Mouse (Mus musculus): Measurements from ENCODE around the gene Akap2. TPM values are rescaled to one million over a fixed set of nuclear protein-coding genes. Genes with fewer than 3 reads are reported as not detected.

Akap2 gene
- polyA plus RNA-seq, 2 experiments, result 0.76 to 1.5 TPM

DNA sequence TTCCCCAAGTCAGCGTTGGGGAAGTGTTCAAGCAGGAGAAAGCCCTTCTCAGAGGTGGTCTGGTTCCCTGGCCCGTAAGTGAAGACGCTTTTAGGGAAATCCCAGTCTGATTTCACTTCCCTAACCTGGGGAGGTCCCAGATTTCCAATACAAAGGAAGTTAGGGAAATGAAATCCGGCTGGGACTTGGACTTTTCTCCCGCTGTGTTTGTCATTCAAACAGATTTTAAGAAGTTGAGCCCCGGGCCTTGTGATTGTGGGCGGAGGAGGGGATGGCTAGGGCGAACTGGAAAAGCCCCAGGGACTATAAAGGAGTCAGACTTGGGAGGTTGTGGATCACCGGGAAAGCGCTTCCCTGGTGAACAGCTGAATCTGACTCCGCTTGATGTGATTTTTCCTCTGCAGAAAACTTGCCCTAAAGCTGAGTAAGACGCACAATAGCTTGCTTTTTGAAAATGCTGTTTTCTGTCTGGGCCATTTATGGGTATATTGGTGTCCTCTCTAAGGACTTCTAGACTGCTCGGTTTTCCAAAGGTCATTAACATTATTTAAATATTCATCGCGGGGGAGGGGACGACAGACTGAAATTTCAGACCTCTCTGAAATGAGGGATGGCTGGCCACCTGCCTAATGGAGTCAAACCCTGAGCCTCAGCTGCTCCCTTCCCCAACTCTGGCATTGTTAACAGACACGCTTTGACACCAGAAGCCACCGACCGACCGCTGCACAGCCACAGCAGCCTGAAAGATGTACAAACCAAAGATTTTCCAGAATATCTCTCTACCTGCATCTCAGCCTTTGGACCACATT is 63.6 kb downstream of the Akap2 start:
- WGBS (ENCODE audit: insufficient replicate concordance), result 12% methylated on average over 20 of the region's 20 CpGs
- TF ChIP-seq EP300 (IDR thresholded peaks at IDR 0.05; ENCODE audit: low read depth) (no peak), CTCF (IDR thresholded peaks at IDR 0.05; ENCODE audit: low read depth) (no peak)
- H3K36me3 ChIP-seq (replicated peaks; ENCODE audit: control insufficient read depth, insufficient read depth, low read depth), result no peaks in the 10 kb centered on the region
- no peak overlapping the region for H3K4me3 ChIP-seq (ENCODE audit: insufficient read depth in 1 of 2, low read depth in 2 of 2, low read length in 2 of 2)
- H3K9me3 ChIP-seq (ENCODE audit: control insufficient read depth, low read length), result no peaks in the 10 kb centered on the region
- H3K27me3 ChIP-seq (ENCODE audit: control insufficient read depth, insufficient read depth, low read length), result peaks cover 33% of the 10 kb centered on the region
- ATAC-seq (ENCODE audit: insufficient read depth) (no peak), DNase-seq (ENCODE audit: low read depth in 3 of 3, low spot score in 3 of 3) (no peak)
- no peaks in the 10 kb centered on the region for H3K4me1 ChIP-seq (replicated peaks; ENCODE audit: control insufficient read depth in 2 of 2, insufficient read depth in 2 of 2, low read length in 1 of 2)
- H3K9ac ChIP-seq (replicated peaks), result no peak overlapping the region
- H3K27ac ChIP-seq, result no peak overlapping the region
- no peak overlapping the region for H3K4me2 ChIP-seq (ENCODE audit: low read depth)

DNA sequence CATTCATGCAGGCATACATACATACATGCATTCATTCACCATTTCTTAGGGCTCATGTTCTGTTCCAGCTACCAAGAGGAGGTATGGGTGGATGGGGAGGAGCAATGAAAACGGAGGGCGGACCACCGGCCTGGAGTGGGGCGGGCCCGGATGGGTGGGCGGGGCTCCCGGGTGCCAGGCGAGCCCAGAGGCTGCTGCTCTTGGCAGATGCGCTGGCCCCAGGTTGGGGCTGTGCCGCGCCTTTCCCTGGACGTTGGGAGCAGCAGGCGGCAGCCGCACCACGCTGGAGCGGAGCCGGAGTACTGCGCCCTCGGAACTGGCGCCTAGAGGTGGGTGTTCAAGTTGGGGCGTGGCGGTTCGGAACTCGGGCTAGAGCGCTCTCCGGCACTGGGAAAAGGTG is 64.5 kb downstream of the Akap2 start:
- DNase-seq (ENCODE audit: low read depth in 3 of 3, low spot score in 3 of 3) (peak in 2 of 3 experiments; percentile 24 to 31), ATAC-seq (ENCODE audit: insufficient read depth) (peak; percentile 82)
- no peaks in the 10 kb centered on the region for H3K36me3 ChIP-seq (replicated peaks; ENCODE audit: control insufficient read depth, insufficient read depth, low read depth)
- TF ChIP-seq CTCF (IDR thresholded peaks at IDR 0.05; ENCODE audit: low read depth), result peak; percentile 33; the same call in 1 of the 2 replicates
- no peak for TF ChIP-seq EP300 (IDR thresholded peaks at IDR 0.05; ENCODE audit: low read depth)
- no peaks in the 10 kb centered on the region for H3K9me3 ChIP-seq (ENCODE audit: control insufficient read depth, low read length)
- under 1% methylated on average over 26 of the region's 26 CpGs for WGBS (ENCODE audit: insufficient replicate concordance)
- peak overlapping the region; percentile 29 to 46 for H3K4me3 ChIP-seq (ENCODE audit: insufficient read depth in 1 of 2, low read depth in 2 of 2, low read length in 2 of 2)
- H3K4me1 ChIP-seq (replicated peaks; ENCODE audit: control insufficient read depth in 2 of 2, insufficient read depth in 2 of 2, low read length in 1 of 2), result no peaks in the 10 kb centered on the region
- peaks cover 33% of the 10 kb centered on the region for H3K27me3 ChIP-seq (ENCODE audit: control insufficient read depth, insufficient read depth, low read length)
- no peak overlapping the region for H3K27ac ChIP-seq
- H3K4me2 ChIP-seq (ENCODE audit: low read depth), result peak overlapping the region; percentile 67
- H3K9ac ChIP-seq (replicated peaks), result no peak overlapping the region

DNA sequence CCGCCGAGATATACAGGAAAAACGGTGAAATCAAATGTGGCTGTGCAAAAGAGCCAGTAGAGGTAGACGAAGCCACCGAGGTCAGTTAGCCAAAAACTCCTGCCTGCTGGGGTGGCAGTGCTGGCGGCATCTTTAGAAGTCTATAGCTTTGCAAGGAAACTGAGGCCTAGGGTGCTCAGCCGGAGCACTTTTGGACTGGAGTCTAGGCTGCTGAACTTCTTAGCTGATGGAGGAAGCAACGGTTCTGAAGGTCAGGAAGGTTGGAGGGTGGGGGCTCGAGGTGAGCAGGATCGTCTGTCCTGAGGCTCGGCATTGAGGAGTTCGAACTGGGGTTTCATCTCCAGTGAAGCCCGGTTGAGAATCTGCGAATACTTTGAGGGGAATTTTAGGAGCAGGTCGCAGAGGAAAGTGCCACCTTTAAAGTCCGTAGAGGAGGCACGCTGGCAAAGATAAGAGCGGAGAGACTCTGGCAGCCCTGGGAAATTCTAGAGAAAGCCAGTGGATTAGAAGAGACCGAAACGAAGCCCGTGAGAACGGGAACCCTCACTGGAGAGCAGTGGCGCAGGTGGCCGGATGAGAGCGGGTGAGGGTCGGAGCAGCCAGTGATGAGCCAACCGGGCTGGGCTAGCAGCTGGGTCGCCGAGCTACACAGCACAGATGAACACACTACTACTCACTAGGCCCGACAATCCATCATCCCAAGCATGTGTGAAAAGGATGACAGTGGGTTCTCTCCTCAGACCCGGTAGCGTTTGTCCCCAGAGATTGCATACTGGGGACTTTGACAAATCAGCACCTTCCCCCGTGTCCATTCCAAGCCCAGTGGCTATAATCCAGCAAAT is 65.3 kb downstream of the Akap2 start:
- TF ChIP-seq EP300 (IDR thresholded peaks at IDR 0.05; ENCODE audit: low read depth) (no peak), CTCF (IDR thresholded peaks at IDR 0.05; ENCODE audit: low read depth) (no peak)
- Histone ChIP-seq H3K27me3 (ENCODE audit: control insufficient read depth, insufficient read depth, low read length) (peaks cover 33% of the 10 kb centered on the region), H3K9ac (replicated peaks) (no peak overlapping the region), H3K4me1 (replicated peaks; ENCODE audit: control insufficient read depth in 2 of 2, insufficient read depth in 2 of 2, low read length in 1 of 2) (no peaks in the 10 kb centered on the region), H3K36me3 (replicated peaks; ENCODE audit: control insufficient read depth, insufficient read depth, low read depth) (no peaks in the 10 kb centered on the region), H3K9me3 (ENCODE audit: control insufficient read depth, low read length) (no peaks in the 10 kb centered on the region), H3K4me3 (ENCODE audit: insufficient read depth in 1 of 2, low read depth in 2 of 2, low read length in 2 of 2) (peak overlapping the region; percentile 4 to 46; a peak in 3 of 4 replicates), H3K27ac (no peak overlapping the region), H3K4me2 (ENCODE audit: low read depth) (peak overlapping the region; percentile 67)
- no peak for ATAC-seq (ENCODE audit: insufficient read depth)
- DNase-seq (ENCODE audit: low read depth in 3 of 3, low spot score in 3 of 3), result no peak
- 5% methylated on average over 33 of the region's 33 CpGs for WGBS (ENCODE audit: insufficient replicate concordance)

DNA sequence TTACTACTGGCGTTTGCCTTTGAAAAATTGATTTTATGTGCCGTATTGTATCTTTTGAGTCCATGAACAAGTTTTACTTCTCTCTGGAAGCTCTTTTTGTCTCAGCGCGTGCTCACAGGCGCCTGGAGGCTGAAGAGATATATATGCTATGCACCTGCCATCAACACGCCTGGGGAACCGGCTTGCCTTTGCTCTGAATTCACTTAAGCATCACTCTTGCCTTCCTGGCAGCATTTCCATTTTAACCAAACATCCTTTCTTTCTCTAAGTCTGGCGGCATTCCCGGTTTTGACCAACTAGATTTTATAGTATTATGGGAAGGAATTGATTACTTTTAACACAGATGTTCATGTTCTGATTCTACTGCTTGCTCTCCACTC is 65.9 kb downstream of the Akap2 start:
- H3K27me3 ChIP-seq (ENCODE audit: control insufficient read depth, insufficient read depth, low read length), result peaks cover 33% of the 10 kb centered on the region

More for the DNA sequence above, 65.9 kb downstream of the Akap2 start:
- H3K4me3 ChIP-seq (ENCODE audit: insufficient read depth in 1 of 2, low read depth in 2 of 2, low read length in 2 of 2), result no peak overlapping the region
- H3K9me3 ChIP-seq (ENCODE audit: control insufficient read depth, low read length), result no peaks in the 10 kb centered on the region
- H3K4me2 ChIP-seq (ENCODE audit: low read depth), result peak overlapping the region; percentile 67
- DNase-seq (ENCODE audit: low read depth in 3 of 3, low spot score in 3 of 3), result no peak
- 49% methylated on average over 9 of the region's 9 CpGs for WGBS (ENCODE audit: insufficient replicate concordance)
- no peak for ATAC-seq (ENCODE audit: insufficient read depth)
- H3K9ac ChIP-seq (replicated peaks), result no peak overlapping the region
- no peak overlapping the region for H3K27ac ChIP-seq
- TF ChIP-seq EP300 (IDR thresholded peaks at IDR 0.05; ENCODE audit: low read depth) (no peak), CTCF (IDR thresholded peaks at IDR 0.05; ENCODE audit: low read depth) (no peak)
- no peaks in the 10 kb centered on the region for H3K36me3 ChIP-seq (replicated peaks; ENCODE audit: control insufficient read depth, insufficient read depth, low read depth)
- H3K4me1 ChIP-seq (replicated peaks; ENCODE audit: control insufficient read depth in 2 of 2, insufficient read depth in 2 of 2, low read length in 1 of 2), result no peaks in the 10 kb centered on the region

Measured in liver, embryonic 14.5 days (tissue).